Mouse (Mus musculus): Measurements from ENCODE around the gene Fam184a. TPM values are rescaled to one million over a fixed set of nuclear protein-coding genes. Genes with fewer than 3 reads are reported as not detected.

Fam184a gene
- polyA plus RNA-seq, 2 experiments: 0.11 to 0.21 TPM

DNA sequence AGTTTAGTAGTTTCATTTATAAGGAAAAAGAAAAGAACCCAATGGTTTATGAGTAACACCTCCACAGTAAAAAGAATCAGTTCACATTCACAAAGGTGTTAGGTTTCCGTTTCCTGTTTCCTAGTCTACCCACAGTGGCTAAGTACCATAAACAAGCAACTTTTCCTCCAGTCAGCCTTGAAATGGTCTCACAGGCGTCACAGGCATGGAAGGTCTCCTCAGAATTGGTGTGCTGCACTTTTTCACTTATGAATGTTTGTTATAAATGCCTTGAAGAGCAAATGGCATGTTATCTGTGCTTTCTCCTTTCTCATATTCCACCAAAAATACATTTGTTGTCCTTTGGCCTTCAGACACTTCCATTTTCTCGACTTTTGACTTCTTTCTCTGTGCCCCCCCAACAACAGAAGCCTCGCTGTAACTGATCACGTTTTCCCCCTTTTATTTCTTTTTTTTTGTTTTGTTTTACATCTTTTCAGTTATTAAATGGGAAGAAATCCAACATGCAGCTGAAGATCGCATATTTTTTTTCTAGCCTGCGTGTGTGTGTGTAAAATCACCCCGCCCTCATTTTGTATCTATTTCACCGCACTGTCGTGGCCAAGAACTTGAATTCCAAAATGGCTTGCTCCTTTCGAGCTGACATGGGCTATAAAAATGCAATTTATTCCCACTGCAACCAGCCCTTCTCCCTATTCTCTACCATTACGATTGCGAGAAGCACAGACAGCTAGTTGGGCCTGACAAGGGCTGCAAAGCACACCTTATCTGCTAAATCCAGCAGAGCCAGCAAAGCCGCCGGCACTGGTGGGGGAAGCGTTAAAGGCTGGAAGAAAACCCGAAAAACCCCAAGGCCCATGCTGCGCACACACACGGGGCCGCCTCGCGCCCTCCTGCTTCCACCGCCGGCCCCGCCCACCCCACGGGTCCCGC lies 154.9 kb downstream of the Fam184a start:
- peak overlapping the region; percentile 75 to 94 for H3K4me3 ChIP-seq (ENCODE audit: insufficient read depth in 1 of 2, low read depth in 2 of 2, low read length in 2 of 2)
- ATAC-seq (ENCODE audit: insufficient read depth) (no peak; the same call in 1 of the 2 replicates), DNase-seq (ENCODE audit: low read depth in 3 of 3, low spot score in 3 of 3) (peak in 1 of 3 experiments; percentile 9)
- H3K27ac ChIP-seq: peak overlapping the region; percentile 77
- peak overlapping the region; percentile 96 for H3K4me2 ChIP-seq (ENCODE audit: low read depth)
- no peaks in the 10 kb centered on the region for H3K27me3 ChIP-seq (ENCODE audit: control insufficient read depth, insufficient read depth, low read length)
- H3K4me1 ChIP-seq (replicated peaks; ENCODE audit: control insufficient read depth in 2 of 2, insufficient read depth in 2 of 2, low read length in 1 of 2): peaks cover 18 to 21% of the 10 kb centered on the region in 2 experiments
- peaks cover 14% of the 10 kb centered on the region for H3K36me3 ChIP-seq (replicated peaks; ENCODE audit: control insufficient read depth, insufficient read depth, low read depth)
- 5% methylated on average over 27 of the region's 27 CpGs for WGBS (ENCODE audit: insufficient replicate concordance)
- no peaks in the 10 kb centered on the region for H3K9me3 ChIP-seq (ENCODE audit: control insufficient read depth, low read length)
- TF ChIP-seq CTCF (IDR thresholded peaks at IDR 0.05; ENCODE audit: low read depth) (no peak), EP300 (IDR thresholded peaks at IDR 0.05; ENCODE audit: low read depth) (peak; percentile 4; the same call in 1 of the 2 replicates)
- H3K9ac ChIP-seq (replicated peaks): peak overlapping the region; percentile 72

GRCm38 (mm10) chr10:53585777-53586176 lies 165.1 kb downstream of the Fam184a start:
- Histone ChIP-seq H3K4me2 (ENCODE audit: low read depth) (no peak overlapping the region), H3K4me3 (ENCODE audit: insufficient read depth in 1 of 2, low read depth in 2 of 2, low read length in 2 of 2) (no peak overlapping the region), H3K9me3 (ENCODE audit: control insufficient read depth, low read length) (no peaks in the 10 kb centered on the region), H3K36me3 (replicated peaks; ENCODE audit: control insufficient read depth, insufficient read depth, low read depth) (no peaks in the 10 kb centered on the region), H3K4me1 (replicated peaks; ENCODE audit: control insufficient read depth in 2 of 2, insufficient read depth in 2 of 2, low read length in 1 of 2) (no peaks in the 10 kb centered on the region; a peak in 2 of 4 replicates), H3K27me3 (ENCODE audit: control insufficient read depth, insufficient read depth, low read length) (no peaks in the 10 kb centered on the region), H3K27ac (no peak overlapping the region), H3K9ac (replicated peaks) (no peak overlapping the region)
- no peak for ATAC-seq (ENCODE audit: insufficient read depth)
- TF ChIP-seq CTCF (IDR thresholded peaks at IDR 0.05; ENCODE audit: low read depth) (no peak), EP300 (IDR thresholded peaks at IDR 0.05; ENCODE audit: low read depth) (no peak)
- 69% methylated on average over 3 of the region's 3 CpGs for WGBS (ENCODE audit: insufficient replicate concordance)
- DNase-seq (ENCODE audit: low read depth in 3 of 3, low spot score in 3 of 3): no peak

Other genes starting within 250 kb of the Fam184a start
- gene Asf1a, start 154.4 kb downstream of the Fam184a start, polyA plus RNA-seq (2012; rRNA removed): 20.0 and 38.0 TPM in 2 replicates
- 109 and 110 TPM in 2 replicates for gene Asf1a, start 154.4 kb downstream of the Fam184a start, polyA plus RNA-seq (2014; fragmentation: Nextera tagmentation; extraction: Ambion mirVana)
- 2.0 and 2.4 TPM in 2 replicates for gene Mcm9, start 120.7 kb downstream of the Fam184a start, polyA plus RNA-seq (2012; rRNA removed)
- 4.2 and 6.1 TPM in 2 replicates for gene Mcm9, start 120.7 kb downstream of the Fam184a start, polyA plus RNA-seq (2014; fragmentation: Nextera tagmentation; extraction: Ambion mirVana)